Mouse (Mus musculus): ENCODE data around the gene S100a9. TPM values are rescaled to one million over a fixed set of nuclear protein-coding genes. Genes with fewer than 3 reads are reported as not detected.
A peak's percentile ranks its signal among the peaks of the same experiment; 100 is the strongest.

The S100a9 gene
- 1.5 and 2.3 TPM in 2 replicates for polyA plus RNA-seq (2014; fragmentation: Nextera tagmentation; extraction: Ambion mirVana)

DNA sequence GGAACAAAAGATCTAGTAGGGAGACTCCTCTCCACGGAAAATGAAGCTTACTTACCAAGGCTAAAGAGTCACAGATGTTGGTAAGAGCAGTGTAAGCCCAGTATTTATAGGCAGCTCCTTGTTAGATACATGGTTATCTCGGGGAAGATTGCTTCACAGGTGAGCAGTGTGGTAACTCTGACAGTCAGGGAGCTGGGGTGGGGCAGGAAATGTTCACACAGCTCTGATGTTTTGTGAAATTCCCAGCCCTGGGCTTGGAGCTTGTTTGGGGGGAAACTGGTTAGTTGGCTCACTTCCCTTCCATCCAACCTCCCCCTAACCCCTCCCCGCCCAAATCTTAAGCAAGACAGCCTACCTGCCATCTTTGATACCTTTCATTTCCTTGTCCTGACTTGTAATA is at the start of gene S100a9:
Gene S100a9, minus strand, starts transcription at position 109 of the 400 bp plus-strand sequence.
- no peak for ATAC-seq (ENCODE audit: insufficient number of reproducible peaks, low FRiP score, low TSS enrichment, low read depth)
- no peak for DNase-seq (ENCODE audit: low spot score)
- Histone ChIP-seq H3K27me3 (ENCODE audit: control insufficient read depth, insufficient read depth, low read length) (no peaks in the 10 kb centered on the region), H3K4me1 (ENCODE audit: control insufficient read depth, insufficient read depth, low read length) (no peaks in the 10 kb centered on the region), H3K4me3 (ENCODE audit: low read depth, low read length) (no peak within 1 kb of the TSS), H3K4me2 (ENCODE audit: low read depth, severe bottlenecking) (no peak within 1 kb of the TSS), H3K9me3 (ENCODE audit: control insufficient read depth, low read length) (no peaks in the 10 kb centered on the region), H3K36me3 (ENCODE audit: control insufficient read depth, insufficient read depth, low read length) (no peaks in the 10 kb centered on the region), H3K9ac (ENCODE audit: low read length) (no peak within 1 kb of the TSS), H3K27ac (replicated peaks; ENCODE audit: low read depth, low read length) (no peak within 1 kb of the TSS)
- 67% methylated on average over 3 of the region's 3 CpGs for WGBS

DNA sequence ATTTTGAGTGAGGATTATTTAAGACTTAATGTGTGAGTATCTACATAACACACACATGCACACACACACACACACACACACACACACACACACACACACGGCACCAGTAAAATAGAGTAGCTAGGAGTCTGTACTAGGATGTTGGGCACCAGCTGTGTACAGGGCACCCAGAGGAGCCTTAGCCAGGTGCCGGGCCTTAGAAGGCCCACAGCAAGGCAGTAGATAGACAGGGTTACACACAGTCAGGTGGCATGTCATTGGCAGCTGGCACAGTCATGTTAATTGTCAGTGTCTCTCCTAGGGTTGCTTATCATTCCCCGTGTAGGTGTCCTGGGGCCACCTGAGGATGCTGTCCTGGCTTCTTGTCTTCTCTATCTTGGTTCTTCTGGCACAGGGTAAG is 31.1 kb upstream of the S100a9 start, which contains the start of gene Pglyrp4:
Gene Pglyrp4, plus strand, starts transcription at position 301 of the 400 bp plus-strand sequence.
- H3K9ac ChIP-seq (ENCODE audit: low read length), result no peak within 1 kb of the TSS
- no peak for ATAC-seq (ENCODE audit: insufficient number of reproducible peaks, low FRiP score, low TSS enrichment, low read depth)
- no peak for DNase-seq (ENCODE audit: low spot score)
- no peak within 1 kb of the TSS for H3K4me2 ChIP-seq (ENCODE audit: low read depth, severe bottlenecking)
- WGBS, result 85% methylated on average over 3 of the region's 3 CpGs
- no peaks in the 10 kb centered on the region for H3K36me3 ChIP-seq (ENCODE audit: control insufficient read depth, insufficient read depth, low read length)
- H3K4me1 ChIP-seq (ENCODE audit: control insufficient read depth, insufficient read depth, low read length), result no peaks in the 10 kb centered on the region
- no peaks in the 10 kb centered on the region for H3K9me3 ChIP-seq (ENCODE audit: control insufficient read depth, low read length)
- H3K4me3 ChIP-seq (ENCODE audit: low read depth, low read length), result no peak within 1 kb of the TSS
- no peak within 1 kb of the TSS for H3K27ac ChIP-seq (replicated peaks; ENCODE audit: low read depth, low read length)
- no peaks in the 10 kb centered on the region for H3K27me3 ChIP-seq (ENCODE audit: control insufficient read depth, insufficient read depth, low read length)

DNA sequence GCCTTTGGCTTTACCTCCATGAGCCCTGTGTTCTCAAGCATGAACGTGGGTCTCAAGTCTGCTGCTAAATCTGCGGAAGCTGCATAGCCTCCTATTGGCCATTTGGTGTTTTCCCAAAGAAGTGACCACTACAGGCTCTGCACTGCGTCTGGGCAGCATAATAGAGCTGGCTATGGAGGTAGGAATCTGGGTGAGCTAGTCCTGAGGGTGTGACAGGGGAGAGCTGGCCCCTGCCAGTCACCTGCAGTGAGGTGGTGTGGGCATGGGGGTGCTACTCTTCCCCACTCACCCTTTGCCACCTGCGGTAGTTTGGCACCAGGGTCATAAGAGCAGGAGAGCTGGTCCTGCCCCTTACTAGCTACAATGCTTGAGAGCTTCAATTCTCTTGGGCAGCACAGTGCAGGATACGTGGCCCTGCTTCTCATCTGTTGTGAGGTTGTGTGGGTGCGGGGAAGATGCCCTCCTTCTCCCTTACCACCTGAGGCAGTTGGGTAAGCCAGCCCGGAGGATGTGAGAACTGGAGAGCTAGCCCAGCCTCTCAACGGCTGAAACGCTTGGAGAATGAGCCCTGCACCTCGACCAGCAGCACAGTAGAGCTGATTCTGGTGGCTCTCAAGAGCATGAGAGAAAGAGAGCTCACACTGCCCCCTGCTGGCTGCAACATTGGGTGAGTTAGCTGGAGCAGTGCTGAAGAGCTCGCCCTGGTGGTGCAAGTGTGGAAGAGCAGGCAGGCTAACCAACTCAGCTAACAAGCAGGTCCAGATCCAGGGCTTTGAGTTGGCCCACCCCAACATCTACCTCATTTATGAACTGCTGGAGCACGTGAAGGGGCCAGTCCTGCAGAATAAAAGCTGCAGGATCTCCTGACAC is 14.3 kb upstream of the S100a9 start:
- Histone ChIP-seq H3K27me3 (ENCODE audit: control insufficient read depth, insufficient read depth, low read length) (no peaks in the 10 kb centered on the region), H3K4me1 (ENCODE audit: control insufficient read depth, insufficient read depth, low read length) (no peaks in the 10 kb centered on the region), H3K4me3 (ENCODE audit: low read depth, low read length) (no peak overlapping the region), H3K9me3 (ENCODE audit: control insufficient read depth, low read length) (no peaks in the 10 kb centered on the region), H3K27ac (replicated peaks; ENCODE audit: low read depth, low read length) (no peak overlapping the region), H3K36me3 (ENCODE audit: control insufficient read depth, insufficient read depth, low read length) (no peaks in the 10 kb centered on the region), H3K9ac (ENCODE audit: low read length) (no peak overlapping the region), H3K4me2 (ENCODE audit: low read depth, severe bottlenecking) (no peak overlapping the region)
- ATAC-seq (ENCODE audit: insufficient number of reproducible peaks, low FRiP score, low TSS enrichment, low read depth) (no peak; the same call in 1 of the 2 replicates), DNase-seq (ENCODE audit: low spot score) (peak; percentile 91)
- WGBS, result 48% methylated on average over 12 of the region's 12 CpGs

DNA sequence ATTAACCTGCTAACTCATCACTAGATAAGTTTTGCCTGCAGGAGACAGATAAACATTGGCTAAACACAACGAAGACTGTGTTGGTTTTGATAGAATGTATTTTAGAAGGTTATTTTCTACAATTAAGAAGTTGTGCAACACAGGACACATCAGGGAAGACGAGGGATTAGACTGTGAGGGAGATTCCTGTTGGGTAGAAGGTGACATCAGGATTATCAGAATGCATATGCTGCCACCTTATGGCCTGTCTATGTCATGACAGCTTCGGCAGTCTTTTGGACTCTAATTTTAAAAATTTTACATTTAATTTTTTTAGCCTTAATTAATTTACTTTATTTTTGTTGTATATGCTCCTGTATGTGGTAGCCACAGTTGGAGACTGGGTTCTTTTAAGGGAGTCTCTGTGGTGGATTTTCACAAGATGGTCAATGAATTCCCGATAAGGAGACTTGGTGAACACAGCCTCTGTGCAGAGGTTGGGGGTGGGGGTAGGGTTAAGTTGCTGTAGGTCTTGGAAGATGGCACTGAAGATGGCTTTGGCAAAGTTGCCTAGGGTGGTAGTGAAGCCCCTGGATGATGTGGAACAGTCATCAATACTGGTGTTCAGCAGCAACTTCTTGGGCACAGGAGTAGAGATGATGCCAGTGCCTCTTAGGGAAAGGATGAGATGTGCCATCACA is 13.1 kb upstream of the S100a9 start:
- H3K4me1 ChIP-seq (ENCODE audit: control insufficient read depth, insufficient read depth, low read length), result no peaks in the 10 kb centered on the region
- no peaks in the 10 kb centered on the region for H3K27me3 ChIP-seq (ENCODE audit: control insufficient read depth, insufficient read depth, low read length)
- H3K4me2 ChIP-seq (ENCODE audit: low read depth, severe bottlenecking), result no peak overlapping the region
- no peaks in the 10 kb centered on the region for H3K36me3 ChIP-seq (ENCODE audit: control insufficient read depth, insufficient read depth, low read length)
- 26% methylated on average over 4 of the region's 4 CpGs for WGBS
- DNase-seq (ENCODE audit: low spot score) (peak; percentile 32), ATAC-seq (ENCODE audit: insufficient number of reproducible peaks, low FRiP score, low TSS enrichment, low read depth) (peak; percentile 35; the same call in 1 of the 2 replicates)
- no peaks in the 10 kb centered on the region for H3K9me3 ChIP-seq (ENCODE audit: control insufficient read depth, low read length)
- no peak overlapping the region for H3K9ac ChIP-seq (ENCODE audit: low read length)
- no peak overlapping the region for H3K4me3 ChIP-seq (ENCODE audit: low read depth, low read length)
- H3K27ac ChIP-seq (replicated peaks; ENCODE audit: low read depth, low read length), result no peak overlapping the region

DNA sequence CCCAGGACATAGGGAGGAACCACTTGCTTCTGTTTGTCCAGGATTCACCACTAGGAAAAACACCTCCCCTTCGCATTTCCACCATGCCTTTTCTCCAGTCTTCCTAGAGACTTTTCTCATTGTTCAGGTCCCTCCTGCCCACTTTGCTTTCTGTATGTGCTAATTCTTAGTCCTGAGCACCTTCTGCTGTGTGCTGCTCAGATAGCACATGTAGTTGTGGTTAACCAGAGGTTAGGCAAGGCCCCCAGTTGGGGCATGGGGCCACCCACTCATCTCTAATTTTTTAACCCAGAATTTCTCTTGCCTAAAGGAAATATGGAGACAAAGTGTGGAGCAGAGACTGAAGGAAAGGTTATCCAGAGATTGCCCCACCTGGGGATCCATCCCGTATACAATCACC is 6.7 kb upstream of the S100a9 start:
- H3K9me3 ChIP-seq (ENCODE audit: control insufficient read depth, low read length), result no peaks in the 10 kb centered on the region
- ATAC-seq (ENCODE audit: insufficient number of reproducible peaks, low FRiP score, low TSS enrichment, low read depth) (no peak), DNase-seq (ENCODE audit: low spot score) (no peak)
- H3K4me1 ChIP-seq (ENCODE audit: control insufficient read depth, insufficient read depth, low read length), result no peaks in the 10 kb centered on the region
- H3K27me3 ChIP-seq (ENCODE audit: control insufficient read depth, insufficient read depth, low read length), result no peaks in the 10 kb centered on the region
- no peak overlapping the region for H3K4me2 ChIP-seq (ENCODE audit: low read depth, severe bottlenecking)
- no peak overlapping the region for H3K4me3 ChIP-seq (ENCODE audit: low read depth, low read length)
- no peak overlapping the region for H3K27ac ChIP-seq (replicated peaks; ENCODE audit: low read depth, low read length)
- no peaks in the 10 kb centered on the region for H3K36me3 ChIP-seq (ENCODE audit: control insufficient read depth, insufficient read depth, low read length)
- 86% methylated on average over 2 of the region's 2 CpGs for WGBS
- no peak overlapping the region for H3K9ac ChIP-seq (ENCODE audit: low read length)

DNA sequence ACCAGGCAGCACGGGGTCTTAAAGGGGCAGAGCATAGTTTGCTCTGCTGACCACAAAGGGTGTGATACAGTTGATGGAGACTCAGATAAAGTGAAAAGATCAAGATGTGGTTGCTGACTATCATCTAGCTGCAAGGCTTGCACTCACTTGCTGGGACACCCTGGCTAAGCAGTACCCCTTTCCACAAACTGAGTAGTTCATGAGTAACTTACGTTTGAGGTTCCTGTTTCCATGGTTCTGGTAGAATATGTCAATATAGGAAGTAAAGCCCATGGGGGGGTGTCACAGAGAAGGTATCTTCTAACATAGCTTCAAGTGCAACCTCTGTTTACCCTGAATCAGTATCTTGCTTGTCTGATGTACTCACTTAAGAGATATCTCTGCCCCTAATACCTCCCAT is 2.0 kb downstream of the S100a9 start:
- ATAC-seq (ENCODE audit: insufficient number of reproducible peaks, low FRiP score, low TSS enrichment, low read depth), result no peak
- no peak overlapping the region for H3K9ac ChIP-seq (ENCODE audit: low read length)
- no peak overlapping the region for H3K27ac ChIP-seq (replicated peaks; ENCODE audit: low read depth, low read length)
- H3K4me2 ChIP-seq (ENCODE audit: low read depth, severe bottlenecking), result no peak overlapping the region
- H3K27me3 ChIP-seq (ENCODE audit: control insufficient read depth, insufficient read depth, low read length), result no peaks in the 10 kb centered on the region
- no peak overlapping the region for H3K4me3 ChIP-seq (ENCODE audit: low read depth, low read length)
- no peak for DNase-seq (ENCODE audit: low spot score)
- no peaks in the 10 kb centered on the region for H3K9me3 ChIP-seq (ENCODE audit: control insufficient read depth, low read length)
- WGBS, result 84% methylated on average over 2 of the region's 2 CpGs
- H3K4me1 ChIP-seq (ENCODE audit: control insufficient read depth, insufficient read depth, low read length), result no peaks in the 10 kb centered on the region
- no peaks in the 10 kb centered on the region for H3K36me3 ChIP-seq (ENCODE audit: control insufficient read depth, insufficient read depth, low read length)

DNA sequence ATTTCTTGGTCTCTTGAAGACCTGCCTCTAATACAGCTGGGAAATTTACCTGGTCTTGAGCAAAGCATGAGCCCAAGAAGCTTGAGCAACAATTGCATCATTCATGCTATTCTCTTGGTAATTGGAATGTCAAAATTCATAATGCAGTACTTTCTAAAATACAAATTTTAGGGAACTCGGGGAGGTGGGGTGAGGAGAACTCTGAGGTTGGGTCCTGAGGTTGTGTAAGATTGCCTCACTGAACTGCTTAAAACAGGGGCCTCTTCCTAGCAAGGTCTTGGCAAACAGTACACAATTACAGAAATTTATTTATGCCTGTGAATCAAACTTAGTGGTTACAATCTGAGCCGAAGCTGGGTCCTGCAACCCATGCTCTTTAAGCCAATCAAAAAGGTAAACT is 8.7 kb downstream of the S100a9 start:
- WGBS, result 87% methylated on average over 2 of the region's 2 CpGs

DNA sequence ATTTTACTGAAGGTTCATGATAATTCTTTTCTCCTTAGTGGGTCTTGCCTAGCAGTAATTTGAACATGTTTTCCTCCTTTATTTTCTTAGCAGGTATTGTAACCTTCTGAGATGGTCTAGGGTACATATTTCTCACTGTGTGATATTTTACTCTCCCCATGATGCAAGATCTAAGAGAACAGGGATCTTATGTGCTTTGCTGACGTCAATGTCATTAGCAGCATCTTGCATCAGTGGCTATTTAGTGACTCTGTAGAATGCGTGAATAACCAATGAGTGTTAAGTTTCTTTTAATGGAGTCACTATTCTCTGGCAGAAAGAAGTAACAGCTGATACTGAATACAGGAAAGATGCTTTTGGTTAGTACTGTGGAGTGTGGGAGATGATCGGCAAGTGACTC is 11.6 kb downstream of the S100a9 start:
- Histone ChIP-seq H3K9me3 (ENCODE audit: control insufficient read depth, low read length) (no peaks in the 10 kb centered on the region), H3K4me3 (ENCODE audit: low read depth, low read length) (no peak overlapping the region), H3K27ac (replicated peaks; ENCODE audit: low read depth, low read length) (no peak overlapping the region), H3K9ac (ENCODE audit: low read length) (no peak overlapping the region), H3K4me2 (ENCODE audit: low read depth, severe bottlenecking) (no peak overlapping the region), H3K4me1 (ENCODE audit: control insufficient read depth, insufficient read depth, low read length) (no peaks in the 10 kb centered on the region), H3K36me3 (ENCODE audit: control insufficient read depth, insufficient read depth, low read length) (no peaks in the 10 kb centered on the region), H3K27me3 (ENCODE audit: control insufficient read depth, insufficient read depth, low read length) (no peaks in the 10 kb centered on the region)
- ATAC-seq (ENCODE audit: insufficient number of reproducible peaks, low FRiP score, low TSS enrichment, low read depth) (no peak), DNase-seq (ENCODE audit: low spot score) (no peak)
- 89% methylated on average over 3 of the region's 3 CpGs for WGBS

More for the DNA sequence above, 8.7 kb downstream of the S100a9 start:
- H3K27me3 ChIP-seq (ENCODE audit: control insufficient read depth, insufficient read depth, low read length), result no peaks in the 10 kb centered on the region
- no peaks in the 10 kb centered on the region for H3K4me1 ChIP-seq (ENCODE audit: control insufficient read depth, insufficient read depth, low read length)
- no peak for ATAC-seq (ENCODE audit: insufficient number of reproducible peaks, low FRiP score, low TSS enrichment, low read depth)
- H3K9ac ChIP-seq (ENCODE audit: low read length), result no peak overlapping the region
- H3K4me3 ChIP-seq (ENCODE audit: low read depth, low read length), result no peak overlapping the region
- no peaks in the 10 kb centered on the region for H3K9me3 ChIP-seq (ENCODE audit: control insufficient read depth, low read length)
- no peaks in the 10 kb centered on the region for H3K36me3 ChIP-seq (ENCODE audit: control insufficient read depth, insufficient read depth, low read length)
- no peak overlapping the region for H3K27ac ChIP-seq (replicated peaks; ENCODE audit: low read depth, low read length)
- no peak for DNase-seq (ENCODE audit: low spot score)
- H3K4me2 ChIP-seq (ENCODE audit: low read depth, severe bottlenecking), result no peak overlapping the region

All from limb, embryonic 11.5 days (tissue).